Mouse (Mus musculus): Measurements from ENCODE around the gene 1700074P13Rik.
"Not testable (repeated sequence)": the region's sequence is repeated elsewhere in the genome, so short reads cannot be mapped to it uniquely, and the experiment has no call there.

The 1700074P13Rik gene

DNA sequence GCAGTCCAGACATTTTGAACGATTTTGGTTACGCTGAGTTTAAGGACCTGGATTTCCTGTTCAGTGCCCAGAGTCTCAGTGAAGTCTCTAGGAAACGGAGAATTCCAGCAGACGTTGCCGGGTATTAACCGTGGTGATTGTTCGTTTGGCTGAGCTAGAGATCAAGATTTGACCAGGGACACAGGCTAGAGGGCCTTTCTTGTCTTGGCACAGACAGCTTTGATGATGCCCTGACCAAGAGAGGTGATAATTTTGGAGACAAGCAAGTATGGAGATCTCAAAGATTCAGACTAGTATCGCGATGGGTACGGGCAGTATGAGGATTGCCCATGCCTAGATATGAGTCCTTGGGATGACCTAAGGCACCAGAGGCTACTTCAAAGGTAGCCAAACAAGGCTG is at the start of gene 1700074P13Rik:
1700074P13Rik (minus strand) TSS at position 101 of the 400 bp plus-strand sequence.
- DNase-seq (ENCODE audit: low spot score), result no peak

DNA sequence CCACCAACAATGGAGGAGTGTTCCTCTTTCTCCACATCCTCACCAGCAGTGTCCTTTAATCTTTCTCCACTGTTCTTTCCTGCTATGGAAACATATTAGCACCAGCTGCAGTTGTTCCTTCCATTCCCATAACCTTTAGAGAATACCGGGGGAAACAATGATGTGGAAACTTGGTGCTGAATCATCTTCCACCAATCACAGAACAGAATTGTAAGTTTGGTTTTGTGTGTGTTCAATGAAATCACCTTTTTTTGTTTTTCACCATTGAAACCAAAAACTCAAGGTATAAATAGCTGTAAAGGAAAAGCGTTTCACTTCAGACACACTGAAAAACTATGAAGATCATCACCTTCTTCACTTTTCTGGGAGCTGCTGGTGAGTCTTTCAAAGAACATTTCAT is 24.1 kb upstream of the 1700074P13Rik start, which contains the start of gene 1810009J06Rik:
1810009J06Rik (plus strand) TSS at position 301 of the 400 bp plus-strand sequence.
- DNase-seq (ENCODE audit: low spot score), result not testable (repeated sequence)

- no peak for DNase-seq (ENCODE audit: low spot score)
Measured at GRCm38 (mm10) chr6:40953716-40954115, 13.4 kb upstream of the 1700074P13Rik start.

GRCm38 (mm10) chr6:40951770-40952169 is 11.4 kb upstream of the 1700074P13Rik start, which contains the start of gene Gm4744:
Gene Gm4744, minus strand, starts transcription at chr6:40951870.
- no peak for DNase-seq (ENCODE audit: low spot score)

- DNase-seq (ENCODE audit: low spot score), result no peak
Measured at GRCm38 (mm10) chr6:40919954-40920353, 20.4 kb downstream of the 1700074P13Rik start.

DNA sequence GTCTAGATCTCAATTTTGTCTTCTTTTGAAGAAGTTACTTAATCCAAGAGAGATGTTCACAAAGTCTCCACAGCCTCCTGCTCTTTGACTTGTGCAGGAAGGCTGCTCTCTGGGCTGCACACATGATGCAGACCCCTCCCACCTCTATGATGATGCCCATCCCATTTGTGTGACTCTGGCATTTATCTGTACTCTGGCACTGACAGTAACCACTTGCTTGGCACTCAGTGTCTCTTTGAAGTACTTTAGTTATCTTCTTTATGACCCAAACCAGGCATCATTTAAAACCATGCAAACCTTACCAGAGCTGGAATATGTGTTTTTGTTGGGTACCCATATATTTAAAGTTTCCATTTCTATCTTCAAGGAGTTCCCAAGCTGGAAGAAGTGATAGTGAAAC is 40.1 kb downstream of the 1700074P13Rik start, which contains the start of gene Prss58:
Prss58 (minus strand) TSS at position 101 of the 400 bp plus-strand sequence.
- DNase-seq (ENCODE audit: low spot score), result no peak

DNA sequence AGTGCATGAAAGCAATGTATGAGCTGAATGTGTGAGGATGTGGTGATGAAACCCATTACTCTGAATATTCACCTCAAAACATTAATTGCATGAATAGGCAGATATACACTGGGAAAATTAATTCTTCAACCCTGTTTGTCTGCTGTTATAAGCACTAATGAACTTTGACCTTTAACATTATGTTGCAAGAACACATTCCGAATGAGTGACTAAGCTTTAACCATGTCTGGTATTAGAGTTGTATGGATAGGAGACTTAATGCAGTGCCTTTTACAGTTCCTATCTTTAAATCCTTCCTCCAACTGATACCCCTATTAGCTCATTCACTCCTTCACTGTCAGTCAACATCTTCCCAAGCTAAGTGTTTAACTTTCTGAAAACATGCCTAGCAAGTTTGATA is 45.6 kb downstream of the 1700074P13Rik start:
- peak; percentile 14 for DNase-seq (ENCODE audit: low spot score)

- DNase-seq (ENCODE audit: low spot score), result peak; percentile 19
Measured at GRCm38 (mm10) chr6:40893577-40893976, 46.8 kb downstream of the 1700074P13Rik start.

- no peak for DNase-seq (ENCODE audit: low spot score)
Measured at GRCm38 (mm10) chr6:40891754-40892153, 48.6 kb downstream of the 1700074P13Rik start.

GRCm38 (mm10) chr6:40890973-40891372 is 49.4 kb downstream of the 1700074P13Rik start:
- no peak for DNase-seq (ENCODE audit: low spot score)

- no peak for DNase-seq (ENCODE audit: low spot score)
Measured at GRCm38 (mm10) chr6:40887394-40887793, 53.0 kb downstream of the 1700074P13Rik start, which contains the start of gene Moxd2. Gene Moxd2, minus strand, starts transcription at chr6:40887494.
